Mouse (Mus musculus): ENCODE measurements at regions not wholly inside any gene's neighbourhood (a gene's known extent, or its start where the extent isn't known, plus 50 kb on each side); places are given as distances from the start of the nearest gene placed in this dataset.

- DNase-seq = no peak
Measured at GRCm38 (mm10) chr7:83195896-83196537, 328.9 kb downstream of the Mex3b start.

- DNase-seq = no peak
Measured at GRCm38 (mm10) chr7:83197490-83197889, 330.4 kb downstream of the Mex3b start.

GRCm38 (mm10) chr7:83201126-83201686, 334.1 kb downstream of the Mex3b start:
- DNase-seq = no peak

- peak; percentile 83 to 87 for DNase-seq
Measured at GRCm38 (mm10) chr7:83201768-83202493, 334.8 kb downstream of the Mex3b start.

GRCm38 (mm10) chr7:83203311-83204012, 336.3 kb downstream of the Mex3b start:
- peak; percentile 75 to 81 for DNase-seq

- peak; percentile 63 to 64 for DNase-seq
Measured at GRCm38 (mm10) chr7:83204013-83204365, 336.9 kb downstream of the Mex3b start.

- DNase-seq = peak; percentile 53 to 60
Measured at GRCm38 (mm10) chr7:83204701-83205100, 337.6 kb downstream of the Mex3b start.

GRCm38 (mm10) chr7:83206999-83207398, 339.9 kb downstream of the Mex3b start:
- DNase-seq = no peak

GRCm38 (mm10) chr7:83211611-83212010, 344.5 kb downstream of the Mex3b start:
- no peak for DNase-seq

- no peak for DNase-seq
Measured at GRCm38 (mm10) chr7:83222029-83222722, 355.0 kb downstream of the Mex3b start.

- no peak for DNase-seq
Measured at GRCm38 (mm10) chr7:83227262-83228108, 357.2 kb upstream of the Tmc3 start.

- DNase-seq = peak; percentile 68 to 73
Measured at GRCm38 (mm10) chr7:83230496-83231325, 354.0 kb upstream of the Tmc3 start.

- peak; percentile 80 to 85 for DNase-seq
Measured at GRCm38 (mm10) chr7:83235659-83236058, 349.1 kb upstream of the Tmc3 start.

- no peak for DNase-seq
Measured at GRCm38 (mm10) chr7:83237336-83237735, 347.4 kb upstream of the Tmc3 start.

- peak; percentile 67 to 80 for DNase-seq
Measured at GRCm38 (mm10) chr7:83238091-83238490, 346.6 kb upstream of the Tmc3 start.

- DNase-seq = peak; percentile 86 to 89
Measured at GRCm38 (mm10) chr7:83242233-83242632, 342.5 kb upstream of the Tmc3 start.

GRCm38 (mm10) chr7:83245867-83246266, 338.9 kb upstream of the Tmc3 start:
- no peak for DNase-seq

GRCm38 (mm10) chr7:83251995-83252563, 332.6 kb upstream of the Tmc3 start:
- no peak for DNase-seq

- DNase-seq = no peak
Measured at GRCm38 (mm10) chr7:83253001-83253400, 331.7 kb upstream of the Tmc3 start.

- no peak for DNase-seq
Measured at GRCm38 (mm10) chr7:83253432-83253831, 331.3 kb upstream of the Tmc3 start.

GRCm38 (mm10) chr7:83254411-83254810, 330.3 kb upstream of the Tmc3 start:
- DNase-seq = no peak

Data from cerebellum, postnatal 14 days (tissue).